Mouse (Mus musculus): ENCODE measurements around the gene Polr2c. TPM values are rescaled to one million over a fixed set of nuclear protein-coding genes. Genes with fewer than 3 reads are reported as not detected.
A peak's percentile ranks its signal among the peaks of the same experiment; 100 is the strongest.

The Polr2c gene
- 160 and 171 TPM in 2 replicates for polyA plus RNA-seq (2014; fragmentation: Nextera tagmentation; extraction: Ambion mirVana)

- peak within 1 kb of the TSS; percentile 87 for H3K4me2 ChIP-seq (ENCODE audit: low read length)
- H3K27me3 ChIP-seq (replicated peaks; ENCODE audit: control insufficient read depth, insufficient read depth, low read length) = no peaks in the 10 kb centered on the region
- peaks cover 47% of the 10 kb centered on the region for H3K36me3 ChIP-seq (ENCODE audit: control insufficient read depth, insufficient read depth, low read length)
- H3K4me3 ChIP-seq (ENCODE audit: low read depth, low read length) = peak within 1 kb of the TSS; percentile 99
- WGBS = under 1% methylated on average over 68 of the region's 68 CpGs
- peak within 1 kb of the TSS; percentile 70 for H3K27ac ChIP-seq (ENCODE audit: low read depth)
- DNase-seq (ENCODE audit: low spot score) = peak; percentile 98
- ATAC-seq (replicated peaks; ENCODE audit: low FRiP score, low TSS enrichment, low read depth) = peak; percentile 74
- H3K9ac ChIP-seq (ENCODE audit: low read length) = peak within 1 kb of the TSS; percentile 91
- H3K4me1 ChIP-seq (replicated peaks; ENCODE audit: control insufficient read depth, insufficient read depth, low read length) = peaks cover 13% of the 10 kb centered on the region; the same call in 1 of the 2 replicates
- no peaks in the 10 kb centered on the region for H3K9me3 ChIP-seq (ENCODE audit: control insufficient read depth, low read length)
Observed at GRCm38 (mm10) chr8:94857346-94858173, at the start of gene Polr2c. TSS of gene Polr2c (plus strand) at chr8:94857450.

- no peaks in the 10 kb centered on the region for H3K9me3 ChIP-seq (ENCODE audit: control insufficient read depth, low read length)
- H3K27ac ChIP-seq (ENCODE audit: low read depth) = no peak overlapping the region
- no peak overlapping the region for H3K9ac ChIP-seq (ENCODE audit: low read length)
- H3K4me2 ChIP-seq (ENCODE audit: low read length) = no peak overlapping the region
- H3K36me3 ChIP-seq (ENCODE audit: control insufficient read depth, insufficient read depth, low read length) = no peaks in the 10 kb centered on the region
- DNase-seq (ENCODE audit: low spot score) (no peak), ATAC-seq (replicated peaks; ENCODE audit: low FRiP score, low TSS enrichment, low read depth) (no peak)
- H3K4me1 ChIP-seq (replicated peaks; ENCODE audit: control insufficient read depth, insufficient read depth, low read length) = no peaks in the 10 kb centered on the region
- 55% methylated on average over 7 of the region's 7 CpGs for WGBS
- H3K4me3 ChIP-seq (ENCODE audit: low read depth, low read length) = no peak overlapping the region
- H3K27me3 ChIP-seq (replicated peaks; ENCODE audit: control insufficient read depth, insufficient read depth, low read length) = no peaks in the 10 kb centered on the region
Observed at GRCm38 (mm10) chr8:94807506-94807905, 49.7 kb upstream of the Polr2c start.

- WGBS = 78% methylated on average over 6 of the region's 6 CpGs
- Histone ChIP-seq H3K27me3 (replicated peaks; ENCODE audit: control insufficient read depth, insufficient read depth, low read length) (no peaks in the 10 kb centered on the region), H3K9me3 (ENCODE audit: control insufficient read depth, low read length) (no peaks in the 10 kb centered on the region), H3K4me1 (replicated peaks; ENCODE audit: control insufficient read depth, insufficient read depth, low read length) (no peaks in the 10 kb centered on the region), H3K36me3 (ENCODE audit: control insufficient read depth, insufficient read depth, low read length) (no peaks in the 10 kb centered on the region), H3K4me2 (ENCODE audit: low read length) (no peak overlapping the region), H3K4me3 (ENCODE audit: low read depth, low read length) (no peak overlapping the region), H3K9ac (ENCODE audit: low read length) (no peak overlapping the region), H3K27ac (ENCODE audit: low read depth) (no peak overlapping the region)
- DNase-seq (ENCODE audit: low spot score) (no peak), ATAC-seq (replicated peaks; ENCODE audit: low FRiP score, low TSS enrichment, low read depth) (no peak)
Observed at GRCm38 (mm10) chr8:94808372-94808771, 48.9 kb upstream of the Polr2c start.

GRCm38 (mm10) chr8:94810153-94810552, 47.1 kb upstream of the Polr2c start, which contains the start of gene Ccl17:
TSS of gene Ccl17 (plus strand) at chr8:94810453.
- Histone ChIP-seq H3K9ac (ENCODE audit: low read length) (no peak within 1 kb of the TSS), H3K4me3 (ENCODE audit: low read depth, low read length) (no peak within 1 kb of the TSS), H3K4me1 (replicated peaks; ENCODE audit: control insufficient read depth, insufficient read depth, low read length) (no peaks in the 10 kb centered on the region), H3K9me3 (ENCODE audit: control insufficient read depth, low read length) (no peaks in the 10 kb centered on the region), H3K27ac (ENCODE audit: low read depth) (no peak within 1 kb of the TSS), H3K4me2 (ENCODE audit: low read length) (no peak within 1 kb of the TSS), H3K36me3 (ENCODE audit: control insufficient read depth, insufficient read depth, low read length) (no peaks in the 10 kb centered on the region), H3K27me3 (replicated peaks; ENCODE audit: control insufficient read depth, insufficient read depth, low read length) (no peaks in the 10 kb centered on the region)
- WGBS = 48% methylated on average over 3 of the region's 3 CpGs
- DNase-seq (ENCODE audit: low spot score) (no peak), ATAC-seq (replicated peaks; ENCODE audit: low FRiP score, low TSS enrichment, low read depth) (no peak)

GRCm38 (mm10) chr8:94810855-94811254, 46.4 kb upstream of the Polr2c start:
- ATAC-seq (replicated peaks; ENCODE audit: low FRiP score, low TSS enrichment, low read depth) (no peak), DNase-seq (ENCODE audit: low spot score) (no peak)
- WGBS = 80% methylated on average over 5 of the region's 5 CpGs
- no peaks in the 10 kb centered on the region for H3K27me3 ChIP-seq (replicated peaks; ENCODE audit: control insufficient read depth, insufficient read depth, low read length)
- H3K4me2 ChIP-seq (ENCODE audit: low read length) = no peak overlapping the region
- H3K36me3 ChIP-seq (ENCODE audit: control insufficient read depth, insufficient read depth, low read length) = no peaks in the 10 kb centered on the region
- H3K4me3 ChIP-seq (ENCODE audit: low read depth, low read length) = no peak overlapping the region
- H3K9ac ChIP-seq (ENCODE audit: low read length) = no peak overlapping the region
- H3K27ac ChIP-seq (ENCODE audit: low read depth) = no peak overlapping the region
- H3K9me3 ChIP-seq (ENCODE audit: control insufficient read depth, low read length) = no peaks in the 10 kb centered on the region
- no peaks in the 10 kb centered on the region for H3K4me1 ChIP-seq (replicated peaks; ENCODE audit: control insufficient read depth, insufficient read depth, low read length)

- Histone ChIP-seq H3K36me3 (ENCODE audit: control insufficient read depth, insufficient read depth, low read length) (no peaks in the 10 kb centered on the region), H3K4me3 (ENCODE audit: low read depth, low read length) (no peak overlapping the region), H3K27me3 (replicated peaks; ENCODE audit: control insufficient read depth, insufficient read depth, low read length) (no peaks in the 10 kb centered on the region), H3K9me3 (ENCODE audit: control insufficient read depth, low read length) (no peaks in the 10 kb centered on the region), H3K4me1 (replicated peaks; ENCODE audit: control insufficient read depth, insufficient read depth, low read length) (no peaks in the 10 kb centered on the region), H3K4me2 (ENCODE audit: low read length) (no peak overlapping the region), H3K9ac (ENCODE audit: low read length) (no peak overlapping the region), H3K27ac (ENCODE audit: low read depth) (no peak overlapping the region)
- no peak for ATAC-seq (replicated peaks; ENCODE audit: low FRiP score, low TSS enrichment, low read depth)
- no peak for DNase-seq (ENCODE audit: low spot score)
- WGBS = 60% methylated on average over 6 of the region's 6 CpGs
Observed at GRCm38 (mm10) chr8:94811654-94812053, 45.6 kb upstream of the Polr2c start.

- DNase-seq (ENCODE audit: low spot score) = peak; percentile 96
- Histone ChIP-seq H3K4me1 (replicated peaks; ENCODE audit: control insufficient read depth, insufficient read depth, low read length) (no peaks in the 10 kb centered on the region), H3K4me3 (ENCODE audit: low read depth, low read length) (no peak overlapping the region), H3K27ac (ENCODE audit: low read depth) (no peak overlapping the region), H3K9me3 (ENCODE audit: control insufficient read depth, low read length) (no peaks in the 10 kb centered on the region), H3K9ac (ENCODE audit: low read length) (no peak overlapping the region), H3K36me3 (ENCODE audit: control insufficient read depth, insufficient read depth, low read length) (no peaks in the 10 kb centered on the region), H3K27me3 (replicated peaks; ENCODE audit: control insufficient read depth, insufficient read depth, low read length) (no peaks in the 10 kb centered on the region), H3K4me2 (ENCODE audit: low read length) (no peak overlapping the region)
- peak; percentile 65 for ATAC-seq (replicated peaks; ENCODE audit: low FRiP score, low TSS enrichment, low read depth)
- 30% methylated on average over 6 of the region's 6 CpGs for WGBS
Observed at GRCm38 (mm10) chr8:94812645-94813098, 44.6 kb upstream of the Polr2c start.

GRCm38 (mm10) chr8:94814556-94814955, 42.7 kb upstream of the Polr2c start:
- Histone ChIP-seq H3K4me2 (ENCODE audit: low read length) (no peak overlapping the region), H3K4me3 (ENCODE audit: low read depth, low read length) (no peak overlapping the region), H3K9ac (ENCODE audit: low read length) (no peak overlapping the region), H3K36me3 (ENCODE audit: control insufficient read depth, insufficient read depth, low read length) (no peaks in the 10 kb centered on the region), H3K27ac (ENCODE audit: low read depth) (no peak overlapping the region), H3K9me3 (ENCODE audit: control insufficient read depth, low read length) (no peaks in the 10 kb centered on the region), H3K27me3 (replicated peaks; ENCODE audit: control insufficient read depth, insufficient read depth, low read length) (no peaks in the 10 kb centered on the region), H3K4me1 (replicated peaks; ENCODE audit: control insufficient read depth, insufficient read depth, low read length) (no peaks in the 10 kb centered on the region)
- no peak for DNase-seq (ENCODE audit: low spot score)
- ATAC-seq (replicated peaks; ENCODE audit: low FRiP score, low TSS enrichment, low read depth) = no peak
- whole genome bisulfite sequencing = 7% methylated on average over 1 of the region's 1 CpGs

- 89% methylated on average over 11 of the region's 11 CpGs for whole genome bisulfite sequencing
- H3K9me3 ChIP-seq (ENCODE audit: control insufficient read depth, low read length) = no peaks in the 10 kb centered on the region
- no peaks in the 10 kb centered on the region for H3K4me1 ChIP-seq (replicated peaks; ENCODE audit: control insufficient read depth, insufficient read depth, low read length)
- DNase-seq (ENCODE audit: low spot score) (no peak), ATAC-seq (replicated peaks; ENCODE audit: low FRiP score, low TSS enrichment, low read depth) (no peak)
- H3K9ac ChIP-seq (ENCODE audit: low read length) = no peak overlapping the region
- no peak overlapping the region for H3K4me3 ChIP-seq (ENCODE audit: low read depth, low read length)
- no peak overlapping the region for H3K4me2 ChIP-seq (ENCODE audit: low read length)
- no peak overlapping the region for H3K27ac ChIP-seq (ENCODE audit: low read depth)
- no peaks in the 10 kb centered on the region for H3K27me3 ChIP-seq (replicated peaks; ENCODE audit: control insufficient read depth, insufficient read depth, low read length)
- H3K36me3 ChIP-seq (ENCODE audit: control insufficient read depth, insufficient read depth, low read length) = peaks cover 19% of the 10 kb centered on the region
Observed at GRCm38 (mm10) chr8:94817933-94818332, 39.3 kb upstream of the Polr2c start.
